ENCODE assay signal across 38 mouse cellular contexts in the genomic region with DNA sequence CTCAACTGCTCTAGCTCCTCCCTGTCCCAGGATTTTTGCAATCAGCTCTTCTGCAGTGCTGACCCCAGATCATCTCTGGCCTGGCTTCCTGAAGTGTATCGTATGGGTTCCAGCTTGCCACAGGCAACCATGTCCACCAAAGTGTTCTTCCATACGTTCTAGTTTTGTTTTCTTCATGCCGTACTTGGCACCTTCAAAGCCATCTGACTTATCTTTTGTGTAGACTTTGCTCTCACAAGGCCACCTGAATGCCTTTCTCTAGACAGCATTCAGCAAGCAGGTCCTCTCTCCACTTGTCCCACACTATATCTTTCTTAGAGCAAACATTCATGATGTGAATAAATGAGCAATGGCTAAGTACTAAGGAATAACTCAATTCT. TPM values are rescaled to one million over a fixed set of nuclear protein-coding genes. Genes with fewer than 3 reads are reported as not detected.
"Had no signal": no experiment of that assay in that cellular context is flagged by ENCODE, and none has a peak within 500 bp of the region (broad histone marks: within the 10 kb centered on the region; RNA-seq: fewer than 3 reads in every experiment).

No protein-coding gene starts in this region.

- H3K4me1 ChIP-seq: heart, embryonic 13.5 days; heart, embryonic 15.5 days; hindbrain, embryonic 15.5 days; limb, embryonic 12.5 days had no signal

- H3K4me3 ChIP-seq: heart, adult 2 months; heart, embryonic 13.5 days; heart, embryonic 15.5 days; hindbrain, embryonic 13.5 days; hindbrain, embryonic 15.5 days; layer of hippocampus, adult 2 months; limb, embryonic 12.5 days had no signal

- ATAC-seq: forebrain, embryonic 16.5 days; hindbrain, postnatal 0 days had no signal

- H3K4me2 ChIP-seq: heart, embryonic 11.5 days; heart, embryonic 13.5 days; heart, embryonic 15.5 days; hindbrain, embryonic 13.5 days; hindbrain, embryonic 15.5 days; limb, embryonic 12.5 days had no signal

- H3K36me3 ChIP-seq: heart, embryonic 13.5 days; heart, embryonic 15.5 days; hindbrain, embryonic 13.5 days; hindbrain, embryonic 15.5 days; limb, embryonic 12.5 days had no signal

- DNase-seq: gastrocnemius, postnatal 14 days; gastrocnemius, postnatal 36 days; heart, adult 2 months; heart, postnatal 14 days; heart, postnatal 36 days; kidney, adult 18-20 months; kidney, adult 8-10 months; kidney, postnatal 10 days; kidney, postnatal 25 days; kidney, postnatal 4 days; left cerebral cortex, postnatal 4 days; liver had no signal

- H3K27me3 ChIP-seq: heart, embryonic 15.5 days; hindbrain, embryonic 13.5 days; hindbrain, embryonic 15.5 days; limb, embryonic 12.5 days had no signal

- H3K9me3 ChIP-seq: heart, embryonic 13.5 days; heart, embryonic 15.5 days; hindbrain, embryonic 13.5 days; hindbrain, embryonic 15.5 days; limb, embryonic 12.5 days had no signal

- H3K9ac ChIP-seq: heart, embryonic 13.5 days; heart, embryonic 15.5 days; hindbrain, embryonic 13.5 days; hindbrain, embryonic 15.5 days; limb, embryonic 12.5 days had no signal

- H3K27ac ChIP-seq: heart, adult 2 months; heart, embryonic 13.5 days; heart, embryonic 15.5 days; hindbrain, embryonic 13.5 days; hindbrain, embryonic 15.5 days; hindbrain, postnatal 0 days; layer of hippocampus, adult 2 months; limb, embryonic 12.5 days had no signal

RNA-seq across cellular contexts. Expression of gene Cym, which starts 4.4 kb away (rescaled TPM):
- total RNA-seq: gastrocnemius, adult 18-20 months; gastrocnemius, adult 8-10 months; gastrocnemius, postnatal 14 days; gastrocnemius, postnatal 36 days; heart, adult 2 months; heart, postnatal 14 days; heart, postnatal 36 days; hematopoietic stem cell, adult 5-6 weeks; layer of hippocampus, adult 2 months; layer of hippocampus, postnatal 10 days; layer of hippocampus, postnatal 25 days; left cerebral cortex, adult 18-20 months; left cerebral cortex, postnatal 25 days; left cerebral cortex, postnatal 4 days had no signal
- polyA plus RNA-seq: forebrain, embryonic 16.5 days; hindbrain, embryonic 11.5 days; hindbrain, postnatal 0 days; kidney, embryonic 14.5 days; limb, embryonic 12.5 days had no signal

RNA-seq across cellular contexts. Expression of gene A630076J17Rik, which starts 13.3 kb away (rescaled TPM):
- total RNA-seq: gastrocnemius, adult 18-20 months; gastrocnemius, adult 8-10 months; gastrocnemius, postnatal 14 days; gastrocnemius, postnatal 36 days; heart, adult 2 months; heart, postnatal 14 days; heart, postnatal 36 days; hematopoietic stem cell, adult 5-6 weeks; hindbrain, postnatal 0 days; layer of hippocampus, adult 2 months; layer of hippocampus, postnatal 10 days; layer of hippocampus, postnatal 25 days; left cerebral cortex, adult 18-20 months; left cerebral cortex, adult 8-10 months; left cerebral cortex, postnatal 10 days; left cerebral cortex, postnatal 25 days; left cerebral cortex, postnatal 4 days had no signal
- polyA plus RNA-seq: forebrain, embryonic 16.5 days; frontal cortex, adult 2 months; heart, embryonic 11.5 days; heart, embryonic 13.5 days; hindbrain, embryonic 11.5 days; hindbrain, embryonic 13.5 days; hindbrain, postnatal 0 days; intestine, embryonic 14.5 days; kidney, embryonic 14.5 days; kidney, embryonic 16.5 days; limb, embryonic 12.5 days; limb, embryonic 14.5 days had no signal

RNA-seq across cellular contexts. Expression of gene Prok1, which starts 22.4 kb away (rescaled TPM):
- total RNA-seq: gastrocnemius, adult 18-20 months; gastrocnemius, adult 8-10 months; gastrocnemius, postnatal 14 days; gastrocnemius, postnatal 36 days; heart, adult 2 months; heart, postnatal 14 days; heart, postnatal 36 days; hematopoietic stem cell, adult 5-6 weeks; layer of hippocampus, adult 2 months; layer of hippocampus, postnatal 10 days; left cerebral cortex, postnatal 10 days; left cerebral cortex, postnatal 4 days had no signal
- polyA plus RNA-seq: heart, adult 2 months; heart, embryonic 11.5 days; heart, embryonic 13.5 days; heart, embryonic 15.5 days; heart, postnatal 0 days; hindbrain, embryonic 11.5 days; hindbrain, embryonic 15.5 days; intestine, embryonic 14.5 days; kidney, embryonic 14.5 days had no signal

RNA-seq across cellular contexts. Expression of gene Kcna10, which starts 34.2 kb away (rescaled TPM):
- total RNA-seq: gastrocnemius, adult 18-20 months; gastrocnemius, adult 8-10 months; gastrocnemius, postnatal 36 days; heart, adult 2 months; heart, postnatal 14 days; heart, postnatal 36 days; hematopoietic stem cell, adult 5-6 weeks; hindbrain, postnatal 0 days; layer of hippocampus, adult 2 months; layer of hippocampus, postnatal 10 days; layer of hippocampus, postnatal 25 days; left cerebral cortex, adult 18-20 months; left cerebral cortex, postnatal 10 days; left cerebral cortex, postnatal 25 days had no signal
- polyA plus RNA-seq: forebrain, embryonic 16.5 days; gonadal fat pad, adult 2 months; heart, adult 2 months; heart, embryonic 11.5 days; heart, embryonic 13.5 days; heart, embryonic 15.5 days; heart, postnatal 0 days; hindbrain, embryonic 11.5 days; hindbrain, embryonic 13.5 days; hindbrain, embryonic 15.5 days; hindbrain, postnatal 0 days; intestine, embryonic 14.5 days; kidney, embryonic 14.5 days; kidney, embryonic 16.5 days; limb, embryonic 12.5 days; limb, embryonic 14.5 days had no signal
